Mouse (Mus musculus): ENCODE results near the gene Zbtb18. TPM values are rescaled to one million over a fixed set of nuclear protein-coding genes. Genes with fewer than 3 reads are reported as not detected.

The Zbtb18 gene
- total RNA-seq, 2 experiments from 2014 or later, result 351 to 386 TPM

DNA sequence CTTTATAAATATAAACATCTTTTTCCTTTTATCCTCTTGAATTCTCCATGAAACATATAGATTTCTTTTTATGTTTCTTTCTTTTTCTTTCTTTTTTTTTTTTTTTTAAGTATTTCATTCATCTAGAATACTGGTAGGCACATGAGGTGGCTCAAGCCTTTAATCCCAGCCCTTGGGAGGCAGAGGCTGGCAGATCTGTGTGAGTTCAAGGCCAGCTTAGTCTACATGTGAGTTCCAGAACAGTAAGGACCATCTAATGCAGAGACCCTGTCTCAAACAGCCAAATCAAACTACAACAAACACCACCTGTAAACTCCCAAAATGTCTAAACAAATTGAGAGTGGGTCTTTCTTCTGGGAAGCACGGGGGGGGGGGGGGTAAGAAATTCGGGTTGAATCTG is 1.7 kb upstream of the Zbtb18 start:
- Histone ChIP-seq H3K4me3 (no peak overlapping the region), H3K27ac (no peak overlapping the region)
- intact Hi-C loops (cut with DNase I), result loop anchor here (5.0 to 10.0 kb wide), 4 partner anchors 183 to 563 kb away; partner anchors contain the start of gene Akt3
- DNase-seq (ENCODE audit: extremely low spot score in 1 of 2, low spot score in 2 of 2), result no peak
- TF ChIP-seq CTCF (IDR thresholded peaks at IDR 0.05), result no peak

DNA sequence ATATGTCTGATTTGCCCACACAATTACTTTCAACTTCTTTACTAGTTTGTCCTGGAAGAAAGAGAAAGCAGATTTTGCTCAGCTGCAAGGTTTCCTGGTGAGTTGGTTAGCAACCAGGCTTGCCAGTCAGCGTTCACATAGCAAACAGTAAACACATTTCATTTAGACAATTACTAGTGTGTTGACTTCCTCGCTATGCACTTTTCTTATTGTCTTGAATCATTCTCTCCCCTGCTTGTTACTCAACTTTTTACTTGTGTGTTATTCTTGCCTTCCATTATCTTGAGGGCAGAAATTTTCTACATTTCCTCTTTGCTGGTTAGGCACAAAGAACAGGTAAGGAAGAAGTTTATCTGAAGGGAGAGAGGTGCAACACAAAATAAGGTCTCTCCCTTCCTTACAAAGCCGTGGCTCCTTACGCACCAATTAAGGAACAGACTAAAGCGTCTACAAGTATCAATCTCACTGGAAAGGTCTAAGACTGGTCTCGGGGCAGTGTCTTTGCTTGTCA is 1.1 kb upstream of the Zbtb18 start:
- TF ChIP-seq CTCF (IDR thresholded peaks at IDR 0.05), result no peak
- Histone ChIP-seq H3K4me3 (peak overlapping the region; percentile 83), H3K27ac (peak overlapping the region; percentile 92)
- peak in 1 of 2 experiments; percentile 6 for DNase-seq (ENCODE audit: extremely low spot score in 1 of 2, low spot score in 2 of 2)
- intact Hi-C loops (cut with DNase I), result loop anchor here (5.0 to 10.0 kb wide), 4 partner anchors 184 to 564 kb away; partner anchors contain the start of gene Akt3

DNA sequence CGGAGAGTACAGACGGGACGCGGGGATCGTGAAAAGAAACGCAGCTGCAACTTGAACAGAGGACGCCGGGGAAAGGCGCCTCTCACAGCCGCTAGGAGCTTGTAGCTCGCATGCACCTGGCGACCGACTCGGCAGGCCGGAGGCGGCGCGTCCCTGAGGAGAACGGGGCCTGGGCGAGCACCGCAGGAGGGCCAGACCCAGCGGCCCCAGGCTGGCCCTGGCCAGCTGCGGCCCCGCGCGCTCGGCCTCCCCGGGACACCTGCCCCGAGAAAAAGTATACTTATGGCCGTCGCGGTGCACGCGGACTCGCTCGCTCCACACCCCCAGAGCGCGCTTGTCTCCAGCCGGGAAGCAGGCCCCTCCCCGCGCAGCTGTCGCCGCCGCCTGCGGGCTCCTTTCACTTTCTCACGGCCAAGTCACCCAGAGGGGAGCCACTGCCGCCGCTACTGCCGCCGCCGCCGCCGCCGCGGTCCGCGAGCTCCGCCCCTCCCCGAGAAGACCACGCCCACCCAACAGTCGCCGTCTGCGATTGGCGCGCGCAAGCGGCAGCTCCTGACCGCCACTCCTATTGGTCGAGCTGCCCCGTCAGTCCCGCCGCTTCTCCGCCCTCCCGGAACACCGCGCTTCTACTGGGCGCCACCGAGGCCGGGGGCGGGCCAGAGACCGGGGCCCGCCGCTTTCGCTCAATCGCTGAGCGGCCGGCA is 507 bp upstream of the Zbtb18 start:
- peak overlapping the region; percentile 83 for H3K4me3 ChIP-seq
- intact Hi-C loops (cut with DNase I), result loop anchor here (5.0 to 10.0 kb wide), 4 partner anchors 184 to 564 kb away; partner anchors contain the start of gene Akt3
- peak overlapping the region; percentile 92 for H3K27ac ChIP-seq
- peak; percentile 97 to 99 for DNase-seq (ENCODE audit: extremely low spot score in 1 of 2, low spot score in 2 of 2)
- TF ChIP-seq CTCF (IDR thresholded peaks at IDR 0.05), result no peak; the same call in 1 of the 2 replicates

DNA sequence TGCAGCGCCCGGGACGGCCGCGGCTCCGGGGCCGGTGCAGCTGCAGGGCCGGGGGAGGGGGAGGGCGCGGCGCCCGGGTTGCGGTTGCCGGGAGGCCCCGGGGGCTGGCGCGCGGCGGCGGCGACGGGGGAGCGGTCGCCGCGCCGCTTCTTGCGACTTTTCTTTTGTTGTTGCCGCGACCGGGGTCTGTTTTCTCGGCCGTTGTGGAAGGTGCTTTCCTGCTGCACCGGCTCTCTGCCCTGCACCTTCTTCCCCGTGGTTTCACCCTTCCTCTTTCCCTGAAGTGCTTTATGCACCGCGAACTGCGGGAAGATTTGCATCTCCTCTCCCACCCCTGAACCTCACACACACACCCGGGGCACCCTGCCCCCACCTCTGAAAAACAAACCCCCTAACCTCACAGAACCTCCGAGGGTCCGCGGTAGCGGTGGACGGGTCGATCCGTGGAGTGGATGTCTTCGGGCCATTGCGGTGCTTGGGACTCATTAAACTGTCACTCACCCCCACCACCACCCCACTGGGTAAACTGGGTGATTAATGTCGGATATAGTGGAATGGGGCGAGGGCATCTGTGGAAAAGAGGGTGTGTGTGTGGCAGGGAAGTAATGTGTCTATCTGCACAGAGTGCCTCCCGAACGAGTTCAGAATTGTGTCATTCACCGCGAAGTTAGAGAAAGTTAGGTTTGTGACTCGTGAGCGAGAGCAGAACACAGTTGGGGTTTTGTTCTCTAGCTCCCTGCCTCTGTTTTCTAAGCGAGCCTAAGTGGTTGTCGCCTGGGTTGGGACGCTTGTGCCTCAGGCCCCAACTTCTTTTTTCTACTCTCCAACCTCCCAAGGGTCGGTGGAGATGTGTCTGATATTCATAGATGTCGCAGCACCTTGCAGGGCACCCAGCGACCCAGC is 921 bp downstream of the Zbtb18 start:
- intact Hi-C loops (cut with DNase I), result loop anchor here (5.0 to 10.0 kb wide), 4 partner anchors 186 to 566 kb away; partner anchors contain the start of gene Akt3
- H3K4me3 ChIP-seq, result peak overlapping the region; percentile 75
- DNase-seq (ENCODE audit: extremely low spot score in 1 of 2, low spot score in 2 of 2), result peak in 1 of 2 experiments; percentile 14
- TF ChIP-seq CTCF (IDR thresholded peaks at IDR 0.05), result no peak
- peak overlapping the region; percentile 89 for H3K27ac ChIP-seq

DNA sequence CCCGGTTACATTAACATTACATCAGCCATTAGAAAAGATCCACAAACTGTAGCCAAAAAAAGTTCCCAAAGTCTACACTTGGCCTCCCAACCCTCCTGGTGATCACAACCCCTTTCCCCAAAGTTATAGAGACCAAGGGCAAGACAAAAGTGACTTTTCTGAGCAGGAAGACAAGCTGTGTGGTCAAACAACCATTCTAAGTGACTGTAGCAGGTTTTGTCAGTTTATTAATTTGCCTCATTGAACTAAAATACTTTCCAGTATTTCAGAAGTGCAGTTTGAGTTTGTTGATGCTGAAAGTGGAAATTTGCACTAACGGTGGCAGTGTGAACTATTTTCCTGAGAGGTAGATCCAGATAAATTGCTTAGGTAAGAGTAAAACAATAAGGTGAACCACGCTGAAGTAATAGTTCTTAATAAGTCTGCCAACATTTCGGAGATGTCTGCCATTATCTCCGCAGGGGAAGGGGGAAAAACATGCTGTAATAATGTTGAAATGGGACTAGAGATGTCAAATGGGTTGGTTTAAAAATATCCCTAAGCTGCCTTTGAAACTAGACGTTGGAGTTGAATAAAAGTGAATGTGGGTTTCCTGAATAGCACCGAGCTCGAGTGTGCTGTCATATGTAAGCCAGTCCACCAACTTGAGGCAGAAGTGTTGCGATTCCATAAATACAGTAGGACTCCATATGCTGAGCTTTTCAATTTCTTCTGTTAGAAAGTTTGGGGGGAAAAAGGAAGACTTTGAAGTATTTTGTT is 1.8 kb downstream of the Zbtb18 start:
- DNase-seq (ENCODE audit: extremely low spot score in 1 of 2, low spot score in 2 of 2), result no peak
- peak overlapping the region; percentile 91 for H3K27ac ChIP-seq
- TF ChIP-seq CTCF (IDR thresholded peaks at IDR 0.05), result no peak
- peak overlapping the region; percentile 75 for H3K4me3 ChIP-seq
- intact Hi-C loops (cut with DNase I), result loop anchor here (2.0 to 10.0 kb wide), 5 partner anchors 187 to 567 kb away; partner anchors contain the start of gene Akt3

DNA sequence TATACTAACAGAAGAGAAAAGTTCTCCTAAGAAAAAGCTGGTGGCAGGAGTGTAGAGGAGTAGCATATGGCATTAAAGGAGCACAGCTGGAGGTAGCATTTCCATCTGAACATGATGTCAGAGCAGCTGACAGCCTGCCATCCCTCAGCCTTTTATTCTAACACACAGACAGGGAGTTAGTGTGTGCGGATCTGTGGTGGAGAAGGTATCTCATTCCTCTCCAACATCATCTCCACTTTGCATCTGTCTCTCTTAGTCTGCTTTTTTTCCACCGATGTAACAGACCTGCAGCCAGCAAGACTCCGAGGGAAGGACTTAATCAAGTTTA is 2.3 kb downstream of the Zbtb18 start:
- peak overlapping the region; percentile 75 for H3K4me3 ChIP-seq
- peak overlapping the region; percentile 91 for H3K27ac ChIP-seq
- intact Hi-C loops (cut with DNase I), result loop anchor here (2.0 to 10.0 kb wide), 5 partner anchors 187 to 567 kb away; partner anchors contain the start of gene Akt3
- TF ChIP-seq CTCF (IDR thresholded peaks at IDR 0.05), result no peak
- peak in 1 of 2 experiments; percentile 45 for DNase-seq (ENCODE audit: extremely low spot score in 1 of 2, low spot score in 2 of 2)

DNA sequence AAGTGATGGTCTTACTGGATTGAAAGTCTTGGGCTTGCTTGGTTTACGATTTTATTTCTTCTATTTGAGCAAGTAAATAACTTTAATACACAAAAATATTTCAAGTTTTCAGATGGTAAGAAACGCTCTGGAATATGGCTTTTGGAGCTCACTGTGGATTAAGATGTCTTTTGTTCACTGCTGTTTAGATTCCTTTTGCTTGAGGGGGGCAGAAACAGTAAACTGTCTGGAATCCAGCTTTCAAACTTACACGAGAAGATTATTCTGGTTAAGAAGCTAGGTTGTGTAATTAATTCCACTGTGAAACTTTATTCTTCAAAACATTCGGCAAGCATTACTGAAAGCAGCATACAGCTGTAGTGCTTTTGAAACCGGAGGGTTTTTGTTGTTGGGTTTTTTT is 2.8 kb downstream of the Zbtb18 start:
- DNase-seq (ENCODE audit: extremely low spot score in 1 of 2, low spot score in 2 of 2), result peak in 1 of 2 experiments; percentile 3
- no peak for TF ChIP-seq CTCF (IDR thresholded peaks at IDR 0.05)
- H3K27ac ChIP-seq, result peak overlapping the region; percentile 91
- H3K4me3 ChIP-seq, result peak overlapping the region; percentile 75
- intact Hi-C loops (cut with DNase I), result loop anchor here (2.0 to 10.0 kb wide), 7 partner anchors 177 to 568 kb away; partner anchors contain the start of gene Akt3

DNA sequence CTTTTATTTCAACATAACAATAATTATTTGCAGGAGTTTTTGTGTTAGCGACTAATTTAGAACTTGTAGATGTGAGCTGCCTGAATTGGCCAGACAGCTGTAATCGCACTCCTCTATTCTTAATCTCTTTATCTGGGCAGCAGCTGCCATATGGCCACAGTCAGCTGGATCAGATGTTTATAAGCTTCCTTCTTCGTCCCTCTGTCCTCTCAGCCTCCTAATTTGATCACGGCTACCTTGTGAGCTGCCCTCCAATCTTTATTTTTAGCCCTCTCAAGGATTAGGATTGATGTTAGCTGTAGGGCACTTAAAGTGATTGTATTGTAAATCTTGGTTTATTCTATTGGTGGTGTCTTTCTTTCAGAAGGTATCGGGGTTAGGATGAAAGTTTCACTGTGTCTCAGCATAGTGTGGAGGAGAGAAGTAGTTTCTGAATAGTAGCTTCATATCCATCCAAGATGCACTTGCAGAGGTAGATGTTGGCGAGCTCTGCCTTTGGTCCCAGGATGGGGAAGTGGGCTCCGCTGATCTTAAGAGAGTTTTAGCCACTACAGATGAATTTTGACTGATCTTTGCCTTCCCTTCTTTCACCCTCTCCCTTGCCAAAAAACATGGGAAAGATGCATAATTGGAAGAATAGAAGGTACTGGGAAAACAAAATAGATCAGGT is 3.4 kb downstream of the Zbtb18 start:
- intact Hi-C loops (cut with DNase I), result loop anchor here (2.0 to 10.0 kb wide), 4 partner anchors 177 to 513 kb away; no protein-coding TSS in a partner anchor
- peak in 1 of 2 experiments; percentile 13 for DNase-seq (ENCODE audit: extremely low spot score in 1 of 2, low spot score in 2 of 2)
- no peak for TF ChIP-seq CTCF (IDR thresholded peaks at IDR 0.05)
- Histone ChIP-seq H3K4me3 (peak overlapping the region; percentile 75), H3K27ac (peak overlapping the region; percentile 91)

DNA sequence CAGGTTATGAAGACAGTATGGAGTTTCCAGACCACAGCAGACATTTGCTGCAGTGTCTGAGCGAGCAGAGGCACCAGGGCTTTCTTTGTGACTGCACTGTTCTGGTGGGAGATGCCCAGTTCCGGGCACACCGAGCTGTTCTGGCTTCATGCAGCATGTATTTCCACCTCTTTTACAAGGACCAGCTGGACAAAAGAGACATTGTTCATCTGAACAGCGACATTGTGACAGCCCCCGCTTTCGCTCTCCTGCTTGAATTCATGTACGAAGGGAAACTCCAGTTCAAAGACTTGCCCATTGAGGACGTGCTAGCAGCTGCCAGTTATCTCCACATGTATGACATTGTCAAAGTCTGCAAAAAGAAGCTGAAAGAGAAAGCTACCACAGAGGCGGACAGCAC is 4.9 kb downstream of the Zbtb18 start:
- intact Hi-C loops (cut with DNase I), result loop anchor here (5.0 to 10.0 kb wide), 3 partner anchors 175 to 515 kb away; no protein-coding TSS in a partner anchor
- peak; percentile 17 to 50 for DNase-seq (ENCODE audit: extremely low spot score in 1 of 2, low spot score in 2 of 2)
- Histone ChIP-seq H3K4me3 (peak overlapping the region; percentile 75), H3K27ac (peak overlapping the region; percentile 91)
- TF ChIP-seq CTCF (IDR thresholded peaks at IDR 0.05), result no peak

DNA sequence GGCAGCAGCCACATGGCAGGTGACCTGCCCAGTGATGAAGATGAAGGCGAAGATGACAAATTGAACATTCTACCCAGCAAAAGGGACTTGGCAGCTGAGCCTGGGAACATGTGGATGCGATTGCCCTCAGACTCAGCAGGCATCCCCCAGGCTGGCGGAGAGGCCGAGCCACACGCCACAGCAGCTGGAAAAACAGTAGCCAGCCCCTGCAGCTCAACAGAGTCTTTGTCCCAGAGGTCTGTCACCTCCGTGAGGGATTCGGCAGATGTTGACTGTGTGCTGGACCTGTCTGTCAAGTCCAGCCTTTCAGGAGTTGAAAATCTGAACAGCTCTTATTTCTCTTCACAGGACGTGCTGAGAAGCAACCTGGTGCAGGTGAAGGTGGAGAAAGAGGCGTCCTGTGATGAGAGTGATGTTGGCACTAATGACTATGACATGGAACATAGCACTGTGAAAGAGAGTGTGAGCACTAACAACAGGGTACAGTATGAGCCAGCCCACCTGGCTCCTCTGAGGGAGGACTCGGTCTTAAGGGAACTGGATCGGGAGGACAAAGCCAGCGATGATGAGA is 5.5 kb downstream of the Zbtb18 start:
- peak overlapping the region; percentile 91 for H3K27ac ChIP-seq
- DNase-seq (ENCODE audit: extremely low spot score in 1 of 2, low spot score in 2 of 2), result peak; percentile 17 to 44
- TF ChIP-seq CTCF (IDR thresholded peaks at IDR 0.05), result no peak
- H3K4me3 ChIP-seq, result peak overlapping the region; percentile 75
- intact Hi-C loops (cut with DNase I), result loop anchor here (5.0 to 10.0 kb wide), 3 partner anchors 175 to 515 kb away; no protein-coding TSS in a partner anchor
